Mouse (Mus musculus) megakaryocyte, adult 5-6 weeks (primary cell): ENCODE measurements at regions not wholly inside any gene's neighbourhood (a gene's known extent, or its start where the extent isn't known, plus 50 kb on each side); places are given as distances from the start of the nearest gene placed in this dataset.
A peak's percentile ranks its signal among the peaks of the same experiment; 100 is the strongest.

Source experiments
- ATAC-seq: 2 replicates; pipeline ENCODE4 v1.8.0; 2016; ENCODE audit warnings: mild to moderate bottlenecking, inconsistent platforms; ENCODE audit not compliant: poor library complexity, severe bottlenecking

DNA sequence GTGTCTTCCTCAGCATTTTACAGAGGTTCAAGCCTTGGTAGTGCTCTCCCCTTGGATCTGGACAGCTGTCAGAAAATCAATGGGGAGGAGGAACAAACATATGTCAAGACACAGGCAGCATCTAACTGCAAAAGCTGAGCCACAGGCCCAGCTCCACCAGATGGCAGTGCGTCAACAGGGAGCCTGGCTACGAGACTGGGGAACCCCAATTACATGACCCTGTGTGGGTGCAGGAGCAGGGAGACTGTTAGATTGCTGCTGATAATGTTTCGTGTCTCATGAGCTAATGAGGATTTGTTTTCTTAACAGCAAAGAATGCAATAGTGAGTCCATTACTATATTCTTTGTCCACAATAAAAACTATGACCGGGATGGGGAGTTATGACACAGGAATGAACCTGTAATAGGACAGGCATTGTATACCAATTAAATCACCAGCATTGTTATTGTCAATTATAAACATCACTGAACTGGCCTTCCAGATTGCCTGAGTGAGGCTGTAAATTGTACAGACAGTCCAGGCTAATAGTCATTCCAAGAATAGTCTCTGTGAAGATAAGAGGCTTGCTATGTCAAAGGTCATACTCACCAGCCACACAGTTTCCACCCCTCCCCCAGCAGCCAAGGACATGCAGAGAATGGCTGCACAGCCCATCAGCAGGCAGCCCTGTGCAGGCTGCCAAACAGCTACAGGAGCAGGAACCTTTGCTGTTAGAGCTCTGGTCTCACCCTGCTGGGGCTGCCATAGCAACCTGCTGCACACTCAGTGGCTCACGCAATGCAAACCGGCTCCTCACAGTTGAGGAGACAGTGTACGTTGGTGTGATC is 58.8 kb upstream of the Barx2 start:
- ATAC-seq, result no peak

DNA sequence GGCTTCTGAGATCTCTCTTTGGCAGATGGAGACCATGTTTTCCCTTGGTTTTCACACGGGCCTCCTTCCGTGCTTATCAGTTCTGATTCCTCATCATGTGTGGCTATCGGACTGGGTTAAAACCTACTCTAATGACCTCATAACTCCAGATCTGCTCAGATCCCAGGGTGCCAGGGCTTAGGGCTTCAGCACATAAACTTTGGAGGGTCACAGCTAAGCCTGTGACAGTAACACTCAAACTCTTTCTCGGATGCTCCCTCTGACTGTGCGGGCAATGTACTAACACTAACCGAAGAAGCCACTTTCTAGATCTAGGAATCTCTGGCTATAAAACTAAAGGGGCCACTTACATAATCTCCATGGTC is 59.3 kb upstream of the Barx2 start:
- no peak for ATAC-seq

DNA sequence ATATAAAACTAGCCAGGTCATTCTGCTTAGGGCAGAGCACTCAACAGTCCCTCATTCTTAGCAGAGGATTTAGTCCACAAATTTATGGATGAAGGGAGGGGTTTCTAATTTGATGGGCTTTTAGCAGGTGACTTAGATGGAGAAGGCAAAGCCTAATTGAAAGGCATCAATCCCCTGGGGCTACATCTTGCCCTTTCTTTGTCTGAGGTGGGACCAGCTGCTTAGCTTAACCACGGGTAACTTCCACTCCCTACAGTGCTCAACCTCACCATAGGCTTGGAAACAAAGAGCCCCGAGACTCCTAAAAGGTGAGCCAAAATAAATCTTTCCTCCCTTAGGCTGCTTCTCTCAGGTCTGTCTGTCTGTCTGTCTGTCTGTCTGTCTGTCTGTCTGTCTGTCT is 62.9 kb upstream of the Barx2 start:
- ATAC-seq, result no peak

DNA sequence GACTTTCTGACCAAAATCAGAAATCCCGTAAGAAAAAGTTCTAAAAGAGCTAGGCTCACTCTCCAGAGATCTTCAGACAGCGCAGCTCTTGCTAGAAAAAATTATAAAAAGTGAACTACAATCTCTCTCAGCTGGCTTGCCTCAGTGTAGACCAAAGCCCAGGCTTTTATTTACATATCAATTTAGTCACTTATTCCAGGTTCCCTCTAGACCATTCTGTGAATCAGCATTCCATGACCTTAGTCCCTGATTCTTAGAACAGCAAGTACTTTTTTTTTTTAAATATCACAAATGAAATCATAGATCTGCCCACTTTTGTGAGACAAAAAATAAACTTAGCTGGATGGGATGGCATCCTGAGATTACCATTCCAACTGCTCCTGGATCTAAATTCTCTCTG is 64.8 kb upstream of the Barx2 start:
- no peak for ATAC-seq

DNA sequence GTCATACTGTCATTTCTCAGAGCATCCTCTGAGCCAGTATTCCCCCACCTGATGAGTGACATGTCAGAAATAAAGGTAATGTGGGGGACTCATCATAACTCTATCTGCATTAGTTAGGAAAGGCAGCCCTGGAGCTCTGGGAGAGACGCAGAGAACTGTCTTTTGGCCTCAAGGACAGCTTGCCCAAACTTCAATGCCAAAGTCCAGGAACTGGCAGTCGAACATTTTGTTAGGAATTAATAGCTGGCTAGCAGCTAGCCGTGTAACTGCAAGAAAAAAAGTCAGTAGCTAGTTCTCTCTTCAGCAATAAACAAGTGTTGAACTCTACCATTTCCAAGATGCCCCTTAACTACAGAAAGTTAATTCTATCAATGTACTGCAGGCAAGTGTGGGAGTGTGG is 65.9 kb upstream of the Barx2 start:
- ATAC-seq, result no peak

DNA sequence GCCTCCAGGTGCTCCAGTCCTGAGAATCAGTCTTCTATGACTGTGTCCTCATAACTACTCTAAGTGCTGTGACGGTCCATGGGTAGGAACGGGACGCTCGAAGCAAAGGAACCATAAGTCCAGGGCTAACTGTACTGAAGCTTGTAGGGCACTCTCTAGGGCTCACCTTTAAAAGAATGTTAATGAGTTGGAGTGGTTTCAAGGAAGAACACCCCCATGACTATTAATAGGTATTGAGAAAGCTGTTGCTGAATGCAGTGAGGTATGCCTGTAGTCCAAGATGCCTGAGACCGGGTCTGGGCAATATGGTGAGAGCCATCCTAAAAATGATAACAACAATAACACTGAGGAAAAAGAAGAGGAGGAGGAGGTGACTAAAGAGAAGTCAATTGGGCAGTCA is 67.2 kb upstream of the Barx2 start:
- no peak for ATAC-seq

DNA sequence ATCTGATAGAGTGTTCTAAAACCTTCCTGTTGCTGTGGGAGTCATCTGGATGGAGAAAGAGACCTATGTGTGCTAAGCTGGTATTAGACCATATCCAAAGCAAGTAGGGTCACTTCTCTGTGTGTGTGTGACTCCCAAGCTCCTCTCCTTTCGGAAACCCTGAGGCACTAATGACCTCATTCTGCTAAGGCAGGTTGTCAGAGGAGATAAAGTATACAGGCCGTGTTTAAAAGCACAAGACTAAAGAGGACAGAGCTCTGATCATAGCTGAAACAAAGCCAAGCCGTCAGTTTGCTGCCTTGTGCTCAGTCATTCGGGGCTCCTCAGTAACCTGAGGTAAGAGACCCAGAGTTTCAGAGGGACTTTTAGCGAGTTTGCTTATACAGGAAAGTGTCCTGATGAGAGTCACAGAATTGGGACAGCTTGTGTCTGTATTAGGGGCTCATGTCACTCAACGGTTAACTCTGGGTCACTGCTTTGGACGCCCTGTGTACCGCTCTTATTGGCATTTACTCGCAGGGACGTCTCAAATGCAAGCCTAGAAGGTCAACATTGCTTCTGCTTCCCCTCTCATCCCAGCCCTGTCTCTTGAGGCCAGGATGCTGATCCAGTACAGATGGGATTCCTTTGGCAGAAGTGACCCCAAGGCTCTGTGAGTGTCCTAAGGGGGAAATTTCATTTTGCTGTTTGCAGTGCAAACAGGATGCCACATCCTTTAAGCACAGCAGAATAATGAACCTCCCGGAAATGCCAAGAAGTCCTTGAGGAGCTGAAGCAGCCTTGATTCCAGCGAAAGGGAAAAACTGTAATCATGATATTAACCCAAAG is 70.7 kb upstream of the Barx2 start:
- ATAC-seq, result no peak

DNA sequence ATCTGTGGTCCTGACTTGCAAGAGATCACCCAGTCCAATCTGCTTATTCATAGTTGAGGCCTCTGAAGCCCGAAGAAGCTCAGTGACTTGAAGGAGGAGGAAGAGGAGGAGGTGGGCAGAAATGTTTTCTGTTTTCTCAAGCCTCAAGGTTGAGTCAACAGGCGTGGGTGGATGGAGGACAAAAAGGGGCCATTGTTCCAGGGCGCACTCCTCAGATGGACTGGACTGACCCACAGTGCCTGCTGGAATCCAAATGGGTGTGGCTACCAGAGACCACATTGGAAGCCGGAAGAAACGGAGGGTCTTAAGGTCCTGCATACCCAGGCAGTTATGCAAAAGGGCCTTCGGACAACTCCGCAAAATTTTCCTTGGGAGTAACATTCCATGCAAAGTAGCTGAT is 75.6 kb upstream of the Barx2 start:
- no peak for ATAC-seq

DNA sequence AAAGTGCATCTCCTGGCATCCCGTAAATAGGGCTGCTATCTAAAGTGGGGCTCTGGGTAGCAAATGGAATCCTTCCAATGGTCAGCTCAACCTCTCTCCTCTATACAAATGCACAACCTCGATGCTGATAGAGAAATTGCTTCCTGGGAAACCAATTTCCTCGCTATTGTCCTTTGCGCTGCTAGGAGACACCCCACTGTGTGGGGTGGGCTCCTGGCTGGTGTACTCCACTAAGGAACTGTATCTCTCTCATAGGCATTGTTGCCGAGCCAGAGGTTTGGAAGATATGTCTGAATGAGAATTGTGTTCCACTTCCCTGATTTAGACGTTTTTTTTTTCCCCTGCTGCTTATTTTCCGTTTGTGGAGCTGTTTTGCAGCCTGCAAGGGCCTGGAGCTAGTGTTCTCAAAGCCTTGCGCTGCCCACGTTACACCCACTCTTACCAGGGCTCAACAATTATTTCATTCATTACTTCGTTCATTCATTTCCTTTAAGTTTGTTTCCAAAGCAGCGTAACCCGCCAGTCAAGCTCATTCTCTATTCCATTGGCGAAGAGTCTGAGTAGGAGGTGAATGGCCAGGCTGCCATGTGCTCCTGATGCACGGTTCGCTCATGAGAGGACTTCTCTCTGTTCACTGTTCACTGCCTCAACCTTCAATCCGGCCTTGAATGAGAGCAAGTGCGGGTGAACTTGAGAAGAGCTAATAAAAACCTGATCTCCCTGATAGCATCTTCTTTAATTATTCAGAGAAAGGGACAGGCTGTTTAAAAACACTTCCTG is 76.5 kb upstream of the Barx2 start:
- ATAC-seq, result no peak

DNA sequence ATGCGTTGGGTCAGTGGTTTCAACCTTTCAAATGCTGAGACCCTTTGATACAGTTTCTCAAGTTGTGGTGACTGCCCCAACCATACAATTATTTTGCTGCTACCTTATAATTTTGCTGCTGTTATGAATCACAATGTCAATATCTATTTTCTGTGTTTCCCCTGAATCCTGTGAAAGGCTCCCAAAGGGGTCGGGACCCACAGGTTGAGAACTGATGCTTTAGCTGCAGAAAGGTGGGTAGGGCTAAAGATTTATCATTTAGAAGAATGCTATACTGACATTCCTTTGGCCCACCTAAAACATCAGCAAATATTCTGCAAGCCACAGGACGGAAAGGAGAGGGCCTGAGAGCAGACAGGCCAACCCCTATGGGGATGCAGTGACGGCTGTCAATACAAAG is 77.2 kb upstream of the Barx2 start:
- no peak for ATAC-seq

DNA sequence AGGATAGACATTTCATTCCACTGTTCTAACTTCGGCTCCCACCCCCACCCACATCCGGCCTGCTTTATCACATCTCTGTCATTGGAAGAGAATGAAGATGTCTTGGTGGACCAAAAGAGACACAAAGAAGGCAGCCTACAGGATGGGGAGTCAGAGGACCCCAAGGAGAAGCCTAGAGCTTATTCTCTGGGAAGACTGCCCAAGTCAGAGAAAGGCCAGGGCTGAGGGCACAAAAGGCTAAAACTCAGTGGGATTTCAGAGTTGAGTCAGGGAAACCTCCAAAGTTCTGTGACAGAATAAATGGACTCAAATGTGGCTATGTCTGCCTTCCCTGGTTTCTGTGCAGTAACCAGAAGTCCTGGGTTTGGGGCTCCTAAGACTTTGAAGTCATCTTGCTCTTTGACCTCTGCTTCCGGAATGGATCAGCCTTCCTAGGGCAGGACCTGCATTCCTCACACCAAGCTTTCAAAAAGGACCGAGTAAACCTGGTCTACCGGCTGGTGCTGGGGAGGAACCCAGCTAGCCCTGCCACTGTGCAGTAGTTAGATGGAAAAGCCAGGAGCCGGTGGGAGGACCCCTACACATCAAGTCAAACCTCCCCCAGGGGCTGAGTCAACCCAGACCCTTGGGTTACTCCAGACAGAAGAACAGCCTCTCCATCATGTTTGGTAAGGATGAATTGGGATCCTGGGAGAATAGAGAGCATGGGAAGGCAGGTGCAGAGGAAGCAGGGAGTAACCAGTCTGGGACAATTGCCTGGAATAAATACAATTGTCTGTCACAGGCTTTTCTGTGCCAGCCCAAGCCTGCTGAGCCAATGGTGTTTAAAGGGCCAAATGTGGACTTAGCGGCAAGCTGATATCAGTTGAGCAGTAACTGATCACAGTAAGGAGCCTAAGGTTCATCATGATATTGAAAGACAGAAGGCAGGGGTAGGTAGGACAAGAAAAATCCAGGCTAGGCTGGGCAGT is 80.7 kb upstream of the Barx2 start:
- ATAC-seq, result no peak

DNA sequence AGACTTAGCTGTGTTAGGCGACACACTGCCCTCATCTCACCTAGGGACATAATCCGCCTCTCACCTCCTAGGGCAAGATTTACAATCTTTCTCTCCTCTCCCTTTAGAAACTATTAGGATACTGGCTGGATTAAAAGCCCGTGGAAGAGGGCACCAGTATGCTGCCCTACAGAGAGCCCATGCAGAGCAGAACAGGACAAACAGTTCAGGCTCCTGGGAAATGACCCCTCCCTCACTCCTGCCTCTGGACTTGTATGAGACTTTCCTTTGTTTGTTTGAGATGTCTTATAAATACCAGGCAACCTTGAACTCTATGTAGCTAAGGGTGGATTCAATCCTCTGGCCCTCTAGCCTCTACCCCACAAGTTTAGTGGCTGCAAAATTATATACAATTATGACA is 81.8 kb upstream of the Barx2 start:
- ATAC-seq, result no peak

DNA sequence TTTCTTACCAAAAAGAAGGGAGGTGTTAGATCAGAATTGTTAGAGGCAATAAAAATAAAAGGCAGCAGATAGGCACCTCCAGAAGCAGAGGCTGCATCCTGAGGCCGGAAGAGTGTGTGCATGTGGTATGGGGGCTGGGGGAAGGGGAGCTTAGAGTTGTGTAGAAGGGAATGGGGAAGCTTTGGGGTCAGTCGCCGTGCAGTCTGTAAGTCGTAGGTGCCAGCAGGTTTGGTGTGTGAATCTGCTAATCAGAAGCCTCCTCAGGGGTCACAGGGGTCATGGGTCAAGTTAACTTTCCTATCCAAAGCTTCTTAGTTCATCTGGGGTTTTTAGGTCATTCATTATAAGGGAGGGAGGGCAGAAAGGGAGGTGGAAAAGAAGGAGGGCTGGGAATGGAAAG is 82.4 kb upstream of the Barx2 start:
- ATAC-seq, result no peak

DNA sequence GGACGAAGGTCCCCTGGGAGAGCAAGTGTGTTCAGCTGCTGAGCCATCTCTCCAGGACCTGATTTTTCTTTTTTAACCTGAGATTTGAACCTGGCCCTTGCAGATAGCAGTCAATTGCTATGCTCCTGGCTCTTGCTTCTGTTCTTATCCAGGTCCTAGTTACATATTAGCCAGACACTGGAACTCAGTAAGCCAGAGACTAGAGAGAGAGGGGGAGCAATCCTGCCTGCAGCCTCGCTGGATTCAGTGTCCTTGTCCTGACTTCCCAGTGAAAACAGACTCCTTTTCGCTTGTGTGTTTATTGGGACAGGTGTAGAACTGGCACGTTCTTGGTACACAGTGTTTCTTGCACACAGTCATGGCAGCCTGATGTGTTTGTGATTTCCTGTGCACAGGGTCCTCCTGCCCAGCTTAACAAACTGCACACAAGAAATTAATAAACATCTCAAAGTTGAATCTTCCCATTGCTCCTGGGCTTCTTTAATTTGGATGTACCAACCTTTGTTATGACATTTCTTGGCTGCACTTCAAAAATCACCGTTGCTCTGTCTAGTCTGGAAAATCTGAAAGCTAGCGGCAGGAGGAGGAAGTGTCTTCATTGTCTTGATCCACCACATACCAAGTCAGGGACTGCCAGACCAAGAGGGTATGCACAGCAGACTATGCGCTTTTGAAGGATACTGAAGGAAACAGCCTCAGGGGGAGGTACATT is 83.4 kb upstream of the Barx2 start:
- ATAC-seq, result peak; percentile 35; the same call in 1 of the 2 replicates

DNA sequence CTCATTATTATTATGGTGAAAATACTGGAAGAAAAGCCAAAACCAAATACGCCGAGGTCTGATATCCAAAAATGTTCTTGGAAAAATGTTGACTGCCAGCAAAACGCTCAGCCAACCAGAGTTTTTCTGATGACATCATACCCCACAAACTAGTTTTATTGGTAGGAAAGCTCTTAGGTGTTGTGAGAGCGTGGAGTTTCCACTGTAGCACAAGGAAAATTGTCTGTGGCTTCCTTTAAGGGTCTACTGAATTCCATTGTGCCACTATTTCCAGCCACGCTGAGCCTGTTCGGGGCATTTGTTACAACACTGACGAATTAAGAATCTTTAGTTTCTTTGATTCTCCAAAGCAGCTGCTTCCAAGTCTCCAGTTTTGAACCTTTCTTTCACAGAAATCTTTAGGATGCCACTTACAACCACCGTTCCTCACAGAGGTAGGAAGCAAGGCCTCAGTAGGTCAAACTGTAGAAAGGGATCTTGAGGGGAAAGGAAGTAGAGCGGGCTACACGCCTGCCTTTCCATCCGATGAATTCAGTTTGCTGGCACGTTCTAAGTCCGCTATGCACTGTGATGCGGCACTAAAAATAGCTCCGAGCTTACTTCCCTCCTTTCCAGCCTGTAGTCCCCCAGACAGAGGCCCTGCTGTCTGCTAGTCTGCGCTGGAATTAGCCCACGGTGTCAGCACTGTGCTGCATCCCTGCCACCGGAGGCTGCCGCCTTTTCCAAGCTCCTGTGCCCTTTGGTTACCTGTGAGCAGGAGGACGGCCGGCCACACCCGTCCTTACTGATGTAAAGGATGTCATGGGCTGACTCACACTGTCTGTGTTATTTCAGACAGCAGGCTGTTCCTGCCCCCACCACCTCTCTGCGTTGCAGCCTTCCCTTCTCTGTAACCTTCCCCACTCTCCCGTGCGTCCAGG is 84.2 kb upstream of the Barx2 start:
- ATAC-seq, result peak; percentile 62

DNA sequence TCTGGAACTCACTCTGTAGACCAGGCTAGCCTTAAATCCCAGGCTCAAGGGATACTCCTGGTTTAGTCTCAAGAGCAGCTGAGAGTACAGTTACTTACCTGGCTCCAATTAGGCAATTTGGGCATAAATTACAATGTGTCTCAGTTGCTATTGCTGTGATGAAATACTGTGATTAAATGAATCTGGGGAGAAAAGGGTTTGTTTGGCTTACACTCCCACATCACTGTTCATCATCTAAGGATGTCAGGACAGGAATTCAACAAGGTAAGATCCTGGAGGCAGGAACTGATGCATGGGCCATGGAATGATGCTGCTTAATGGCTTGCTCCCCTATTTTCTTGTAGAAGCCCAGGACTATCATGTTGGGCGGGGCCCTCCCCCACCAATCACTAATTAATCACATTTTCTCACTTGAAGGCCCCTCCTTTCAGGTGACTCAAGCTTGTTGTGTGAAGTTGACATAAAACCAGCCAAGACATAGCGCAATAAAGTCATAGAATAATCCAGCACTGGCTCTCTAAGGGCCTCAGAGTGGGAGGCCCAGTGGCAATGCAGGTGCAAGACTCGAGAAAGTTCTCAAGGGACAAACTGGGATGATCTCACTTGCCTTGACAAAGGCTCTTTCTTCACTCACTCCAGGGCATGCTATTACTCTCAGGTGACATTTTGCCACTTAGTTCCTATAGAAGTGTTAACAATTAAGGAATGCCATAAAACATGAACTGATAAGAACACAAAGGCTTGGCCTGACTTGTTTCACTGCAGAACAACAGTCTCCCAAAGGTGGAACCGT is 85.4 kb upstream of the Barx2 start:
- ATAC-seq, result no peak

DNA sequence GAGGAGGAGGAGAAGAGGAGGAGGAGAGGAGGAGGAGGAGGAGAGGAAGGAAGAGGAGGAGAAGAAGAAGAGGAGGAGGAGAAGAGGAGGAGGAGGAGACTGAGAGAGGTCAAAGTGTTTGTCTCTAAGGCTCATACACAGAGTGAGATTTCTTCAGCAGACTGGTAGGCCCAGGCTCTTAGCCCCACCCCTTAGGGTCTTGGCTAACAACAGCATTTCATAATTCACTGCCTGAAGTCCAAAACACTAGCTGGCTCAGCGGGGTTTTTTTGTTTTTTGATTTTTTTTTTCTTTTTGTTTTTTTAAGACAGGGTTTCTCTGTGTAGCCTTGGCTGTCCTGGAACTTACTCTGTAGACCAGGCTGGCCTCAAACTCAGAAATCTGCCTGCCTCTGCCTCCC is 86.5 kb upstream of the Barx2 start:
- peak; percentile 79 for ATAC-seq

DNA sequence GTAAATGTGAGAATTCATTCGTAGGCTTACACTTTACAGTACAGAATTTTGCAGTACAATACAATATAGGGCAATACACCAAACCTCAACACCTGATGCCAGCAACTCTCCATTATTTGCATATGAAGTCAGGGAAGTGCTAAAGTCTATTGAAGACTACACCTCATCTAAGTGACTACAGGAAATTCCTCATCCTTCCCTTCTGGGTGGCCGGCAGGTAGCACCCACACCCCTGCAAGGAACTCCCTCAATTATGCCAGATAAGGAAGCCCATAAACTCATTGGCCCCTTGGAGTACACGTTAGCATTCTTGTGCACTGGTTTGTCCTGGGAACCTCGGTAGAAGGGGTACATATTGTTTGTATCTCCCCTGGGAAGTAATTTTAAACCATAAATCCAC is 89.7 kb upstream of the Barx2 start:
- ATAC-seq, result no peak
